Mouse (Mus musculus) limb, embryonic 14.5 days (tissue): ENCODE measurements around the gene Atg3. TPM values are rescaled to one million over a fixed set of nuclear protein-coding genes. Genes with fewer than 3 reads are reported as not detected.

ENCODE experiments used
- ATAC-seq: fragments of 200-750 bp; cut with Nextera tagmentation; 2 replicates; pipeline ENCODE4 v1.8.0; 2017; ENCODE audit warnings: low read depth, moderate number of reproducible peaks, moderate TSS enrichment; ENCODE audit not compliant: low FRiP score
- DNase-seq: peaks from one replicate; pipeline ENCODE4 v3.0.0-alpha.2; 2015; ENCODE audit warnings: low spot score
- H3K27ac ChIP-seq: fragments of 300-500 bp; sonication (generic); replicated peaks from 2 replicates; pipeline ENCODE4 v1.5.1; 2014; ENCODE audit warnings: low read depth, mild to moderate bottlenecking, low read length, moderate library complexity, mixed read lengths
- H3K27me3 ChIP-seq: fragments of 300-500 bp; sonication (generic); 2 replicates; pipeline ENCODE4 v1.6.1; 2014; ENCODE audit warnings: low read length, mixed read lengths; ENCODE audit not compliant: control insufficient read depth, insufficient read depth
- H3K36me3 ChIP-seq: fragments of 300-500 bp; sonication (generic); 2 replicates; pipeline ENCODE4 v1.6.1; 2014; ENCODE audit warnings: mild to moderate bottlenecking, low read length, moderate library complexity, mixed read lengths; ENCODE audit not compliant: control insufficient read depth, insufficient read depth
- H3K4me1 ChIP-seq: fragments of 300-500 bp; sonication (generic); 2 replicates; pipeline ENCODE4 v1.6.1; 2014; ENCODE audit warnings: antibody characterized with exemption, low read length, mixed read lengths; ENCODE audit not compliant: control insufficient read depth, insufficient read depth
- H3K4me2 ChIP-seq: fragments of 300-500 bp; sonication (generic); replicated peaks from 2 replicates; pipeline ENCODE4 v1.6.1; 2014; ENCODE audit warnings: low read depth, mild to moderate bottlenecking, low read length, moderate library complexity; ENCODE audit not compliant: severe bottlenecking
- H3K4me3 ChIP-seq: fragments of 300-500 bp; sonication (generic); replicated peaks from 2 replicates; pipeline ENCODE4 v1.5.1; 2014; ENCODE audit warnings: low read length
- H3K9ac ChIP-seq: fragments of 300-500 bp; sonication (generic); 2 replicates; pipeline ENCODE4 v1.6.1; 2014; ENCODE audit warnings: mild to moderate bottlenecking, low read depth, low read length, moderate library complexity; ENCODE audit not compliant: severe bottlenecking
- H3K9me3 ChIP-seq: fragments of 300-500 bp; sonication (generic); 2 replicates; pipeline ENCODE4 v1.6.1; 2016; ENCODE audit warnings: low read length; ENCODE audit not compliant: control insufficient read depth
- POLR2A ChIP-seq: fragments of 200-500 bp; IDR thresholded peaks from 2 replicates; pipeline ENCODE4 v1.8.0; 2012; ENCODE audit warnings: inconsistent platforms, mild to moderate bottlenecking, moderate library complexity, borderline replicate concordance; ENCODE audit not compliant: insufficient read depth, insufficient read length; ENCODE audit errors: extremely low read depth
- WGBS: fragments of 180-500 bp; shearing (Covaris S2); extraction: QIAGEN DNeasy Blood & Tissue Kit; methylation state at CpG from one replicate; pipeline ENCODE4 v1.1.7; 2014; 5-methylcytosine and 5-hydroxymethylcytosine counted together
- polyA plus RNA-seq, 2 experiments: library from polyadenylated mRNA; depleted of rRNA in 1 of 2; stranded (reverse) in 1 of 2; unstranded in 1 of 2; fragments of >200 nt; fragmentation: Nextera tagmentation in 1 of 2; extraction: Ambion mirVana in 1 of 2; gene quantifications; 2 replicates each; pipeline versions ENCODE4 v1.2.1 to v1.2.3; 2012 to 2014

Atg3 gene
- polyA plus RNA-seq, 2 experiments: 28.8 to 36.8 TPM

DNA sequence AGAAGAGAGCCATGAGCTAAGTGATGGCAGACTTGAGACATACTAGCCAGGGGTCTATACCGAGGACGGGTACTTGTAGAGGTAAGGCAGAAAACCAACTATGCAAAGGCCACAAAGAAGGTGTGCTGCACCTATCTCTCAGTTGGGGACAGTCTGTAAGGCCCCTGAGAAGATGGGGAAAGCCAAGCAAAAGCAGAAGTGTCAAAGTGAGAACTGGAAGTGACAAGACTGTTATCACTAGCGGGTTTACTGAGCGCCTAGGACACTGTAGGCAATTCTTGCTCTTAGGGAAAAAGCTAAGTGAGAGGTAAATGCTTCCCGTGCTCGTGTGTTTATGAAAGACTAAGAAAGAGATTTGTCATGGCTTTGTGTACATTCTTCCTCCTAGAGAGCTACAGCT is 13.5 kb upstream of the Atg3 start:
- Histone ChIP-seq H3K36me3 (peaks cover 64% of the 10 kb centered on the region), H3K27ac (no peak overlapping the region), H3K4me3 (no peak overlapping the region), H3K27me3 (no peaks in the 10 kb centered on the region), H3K9me3 (no peaks in the 10 kb centered on the region), H3K9ac (no peak overlapping the region), H3K4me2 (no peak overlapping the region), H3K4me1 (no peaks in the 10 kb centered on the region)
- ATAC-seq (no peak), DNase-seq (no peak)
- WGBS: 93% methylated on average over 6 of the region's 6 CpGs
- no peak for TF ChIP-seq POLR2A

DNA sequence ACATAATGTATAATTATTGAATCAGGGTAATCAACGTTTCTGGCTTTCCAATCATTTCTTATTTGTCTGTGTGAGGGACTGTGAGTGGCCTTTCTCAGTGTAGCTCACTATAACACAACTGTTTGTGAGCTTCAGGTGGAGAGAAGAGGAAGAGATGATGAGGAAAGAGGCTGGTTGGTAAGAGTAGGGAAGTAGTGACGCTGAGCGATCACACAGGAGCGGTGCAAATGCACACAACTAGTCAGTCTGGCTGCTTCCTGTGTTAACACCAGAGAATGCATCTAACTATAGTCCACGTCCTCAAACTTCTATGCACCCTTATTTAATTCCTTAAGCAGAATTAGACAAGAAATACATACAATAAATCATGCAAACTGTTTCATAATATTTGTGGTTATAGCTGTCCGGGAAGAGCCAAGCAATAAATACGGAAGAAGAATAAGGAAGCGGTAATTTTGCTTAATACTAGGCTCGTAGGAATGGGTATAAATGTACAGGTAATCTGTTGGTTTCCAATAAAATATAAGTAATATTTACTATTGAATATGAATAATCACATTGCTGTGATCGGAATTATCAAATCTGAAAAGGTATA is 10.0 kb upstream of the Atg3 start:
- ATAC-seq: no peak
- DNase-seq: no peak
- TF ChIP-seq POLR2A: no peak
- no peaks in the 10 kb centered on the region for H3K9me3 ChIP-seq
- peaks cover 56% of the 10 kb centered on the region for H3K36me3 ChIP-seq
- H3K9ac ChIP-seq: no peak overlapping the region
- H3K27ac ChIP-seq: no peak overlapping the region
- no peaks in the 10 kb centered on the region for H3K4me1 ChIP-seq
- H3K4me3 ChIP-seq: no peak overlapping the region
- H3K27me3 ChIP-seq: no peaks in the 10 kb centered on the region
- H3K4me2 ChIP-seq: no peak overlapping the region
- 94% methylated on average over 10 of the region's 10 CpGs for WGBS

- 84% methylated on average over 3 of the region's 3 CpGs for WGBS
- DNase-seq: no peak
- no peak for ATAC-seq
These were observed 3.8 kb upstream of the Atg3 start for GRCm38 (mm10) chr16:45154741-45155250.

DNA sequence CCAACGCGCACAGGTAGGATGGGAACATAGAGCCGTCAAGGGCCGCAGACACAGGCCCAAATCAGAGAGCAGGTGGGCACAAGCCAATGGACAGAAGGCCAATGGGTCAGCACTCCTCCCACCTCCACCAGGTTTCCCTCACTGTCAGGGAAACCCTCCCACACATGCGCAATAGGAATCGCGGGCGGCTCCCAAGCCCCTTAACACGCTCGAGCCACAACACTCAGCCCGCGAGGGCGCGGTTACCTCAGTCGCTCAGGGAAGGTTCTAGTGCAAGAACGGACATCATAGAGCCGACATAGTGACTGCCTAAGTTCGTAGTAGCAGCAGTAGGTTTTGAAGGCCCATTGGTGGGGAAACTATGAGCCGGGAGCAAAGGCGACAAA is 456 bp upstream of the Atg3 start:
- Histone ChIP-seq H3K36me3 (0 out of 2 replicates have a peak, but pooled peaks cover 6% of the 10 kb centered on the region), H3K27me3 (no peaks in the 10 kb centered on the region), H3K4me1 (peaks cover 7% of the 10 kb centered on the region), H3K27ac (peak overlapping the region; percentile 89), H3K9me3 (no peaks in the 10 kb centered on the region), H3K4me2 (peak overlapping the region; percentile 58), H3K4me3 (peak overlapping the region; percentile 92), H3K9ac (peak overlapping the region; percentile 61)
- DNase-seq: peak; percentile 77
- TF ChIP-seq POLR2A: 0 out of 2 replicates have a peak, but pooled peaks have one; percentile 35
- peak; percentile 76 for ATAC-seq
- WGBS: 1% methylated on average over 20 of the region's 20 CpGs

More at GRCm38 (mm10) chr16:45154741-45155250, 3.8 kb upstream of the Atg3 start:
- H3K27ac ChIP-seq: no peak overlapping the region
- no peak for TF ChIP-seq POLR2A
- H3K4me3 ChIP-seq: no peak overlapping the region
- no peaks in the 10 kb centered on the region for H3K27me3 ChIP-seq
- peaks cover 7% of the 10 kb centered on the region for H3K4me1 ChIP-seq
- no peak overlapping the region for H3K4me2 ChIP-seq
- H3K9me3 ChIP-seq: no peaks in the 10 kb centered on the region
- H3K9ac ChIP-seq: no peak overlapping the region
- peaks cover 23% of the 10 kb centered on the region; the same call in 1 of the 2 replicates for H3K36me3 ChIP-seq

DNA sequence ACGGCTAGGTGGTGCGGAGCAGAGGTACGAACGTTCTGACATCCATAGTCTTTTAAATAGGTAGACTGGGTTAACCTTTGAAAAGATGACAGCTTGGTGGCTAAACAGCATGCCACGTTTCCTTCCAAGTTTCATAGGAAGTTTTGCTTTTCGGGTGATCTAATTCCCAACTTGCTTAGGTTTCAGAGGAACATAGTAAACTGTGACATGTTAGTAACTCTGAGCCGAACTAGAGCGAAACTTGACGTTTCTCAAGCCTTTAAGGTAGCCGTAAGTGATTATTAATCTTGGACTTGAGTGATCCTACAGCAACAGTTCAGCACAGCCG is 768 bp downstream of the Atg3 start:
- no peak for ATAC-seq
- 6% methylated on average over 11 of the region's 11 CpGs for WGBS
- Histone ChIP-seq H3K9ac (peak overlapping the region; percentile 90), H3K27me3 (no peaks in the 10 kb centered on the region), H3K36me3 (0 out of 2 replicates have a peak, but pooled peaks cover 6% of the 10 kb centered on the region), H3K4me3 (peak overlapping the region; percentile 92), H3K4me1 (peaks cover 7% of the 10 kb centered on the region), H3K27ac (peak overlapping the region; percentile 89), H3K4me2 (peak overlapping the region; percentile 76), H3K9me3 (no peaks in the 10 kb centered on the region)
- no peak for DNase-seq
- no peak for TF ChIP-seq POLR2A
